Mouse (Mus musculus) cerebellum, adult 2 months (tissue): ENCODE measurements around the gene Dhrs9.

Source experiments
- CTCF ChIP-seq: fragments of 200-500 bp; IDR thresholded peaks from 2 replicates; pipeline ENCODE4 v1.5.1; 2011; ENCODE audit warnings: low read depth, mild to moderate bottlenecking, control low read depth, low read length, moderate library complexity, borderline replicate concordance; ENCODE audit not compliant: insufficient read depth
- POLR2A ChIP-seq: fragments of 200-500 bp; IDR thresholded peaks from 2 replicates; pipeline ENCODE4 v1.6.1; 2011; ENCODE audit warnings: low read length, control low read depth, borderline replicate concordance; ENCODE audit not compliant: insufficient read depth

- TF ChIP-seq CTCF (no peak), POLR2A (no peak)
Observed at GRCm38 (mm10) chr2:69364831-69365230, 15.4 kb upstream of the Dhrs9 start.
